Mouse (Mus musculus) cerebellum, adult 2 months (tissue): Measurements from ENCODE around the gene Tenm3.

Source experiments
- CTCF ChIP-seq: fragments of 200-500 bp; IDR thresholded peaks from 2 replicates; pipeline ENCODE4 v1.5.1; 2011; ENCODE audit warnings: low read depth, mild to moderate bottlenecking, control low read depth, low read length, moderate library complexity, borderline replicate concordance; ENCODE audit not compliant: insufficient read depth
- POLR2A ChIP-seq: fragments of 200-500 bp; IDR thresholded peaks from 2 replicates; pipeline ENCODE4 v1.6.1; 2011; ENCODE audit warnings: low read length, control low read depth, borderline replicate concordance; ENCODE audit not compliant: insufficient read depth

DNA sequence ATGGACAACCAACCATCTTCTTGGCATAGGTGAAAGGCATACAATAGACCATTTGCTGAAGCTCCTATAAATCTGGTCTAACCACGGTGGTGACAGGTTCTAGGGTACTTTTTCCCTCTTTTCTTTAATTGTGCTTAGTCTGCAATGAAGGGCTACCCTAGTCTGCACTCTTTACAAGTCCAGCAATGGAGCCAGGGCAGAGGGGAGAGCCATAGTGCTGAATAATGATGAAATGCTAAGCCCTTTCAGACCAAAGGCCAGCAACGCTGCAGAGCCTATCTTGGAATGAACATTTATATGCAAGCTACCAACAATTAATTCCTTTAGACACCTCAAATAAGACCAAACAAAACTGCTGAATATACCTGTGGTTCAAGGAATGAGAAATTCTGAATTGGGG is 88.8 kb downstream of the Tenm3 start:
- no peak for TF ChIP-seq CTCF
- TF ChIP-seq POLR2A, result no peak
